Mouse (Mus musculus) myocyte (in vitro differentiated cells): ENCODE results near the gene Chl1.

Experiments
- E2F4 ChIP-seq: IDR thresholded peaks from one replicate; pipeline ENCODE4 v1.6.1; 2011; ENCODE audit warnings: mild to moderate bottlenecking, control low read depth, moderate library complexity; ENCODE audit not compliant: insufficient read depth
- POLR2A ChIP-seq: IDR thresholded peaks from one replicate; pipeline ENCODE4 v1.6.1; 2011; ENCODE audit warnings: low read depth, mild to moderate bottlenecking, control low read depth, moderate library complexity; ENCODE audit not compliant: insufficient read length
- POLR2AphosphoS2 ChIP-seq: IDR thresholded peaks from one replicate; pipeline ENCODE4 v1.6.1; 2011; ENCODE audit warnings: low read depth, control low read depth; ENCODE audit not compliant: insufficient read length
- SRF ChIP-seq: IDR thresholded peaks from one replicate; pipeline ENCODE4 v1.6.1; 2011; ENCODE audit warnings: low read depth; ENCODE audit not compliant: control insufficient read depth, insufficient read length

DNA sequence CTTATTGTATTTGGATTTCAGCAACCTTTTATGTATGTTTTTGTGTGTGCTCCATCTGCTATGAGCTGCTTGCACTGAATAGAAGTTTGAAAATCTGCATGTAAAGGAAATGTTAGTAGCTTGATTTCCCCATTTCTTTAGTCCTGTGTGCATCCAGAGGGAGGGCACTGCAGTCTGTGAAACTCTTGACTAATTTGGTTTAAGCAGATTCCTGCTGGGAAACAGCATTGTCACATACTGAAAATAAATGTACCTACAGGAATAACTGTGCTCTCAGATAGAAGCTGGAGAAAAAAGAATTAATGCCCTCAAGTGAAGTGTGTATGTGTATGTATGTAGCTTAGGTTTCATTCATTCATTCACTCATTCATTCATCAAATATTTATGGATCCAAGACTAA is 22.7 kb downstream of the Chl1 start:
- no peak for TF ChIP-seq POLR2A
- no peak for TF ChIP-seq SRF
- TF ChIP-seq POLR2AphosphoS2: no peak
- no peak for TF ChIP-seq E2F4
